Mouse (Mus musculus) left cerebral cortex, postnatal 10 days (tissue): ENCODE results near the gene Podxl2. TPM values are rescaled to one million over a fixed set of nuclear protein-coding genes. Genes with fewer than 3 reads are reported as not detected.

ENCODE experiments used
- DNase-seq, 2 experiments: peaks; one replicate each; pipeline ENCODE4 v3.0.0; 2021 to 2022; ENCODE audit warnings: low spot score in 2 of 2, mixed read lengths in 1 of 2; ENCODE audit errors: extremely low spot score in 1 of 2
- intact Hi-C: fragments of 180-260 bp; cut with DNase I; formaldehyde crosslinking; loops from one replicate; pipeline ENCODE4 v1.15.1; 2025
- total RNA-seq, 2 experiments: library from RNA; stranded (reverse); gene quantifications; 2 replicates each; pipeline ENCODE4 v1.2.3; 2021

The Podxl2 gene
- total RNA-seq: 100 to 1,000 TPM; 291 to 304 TPM

DNA sequence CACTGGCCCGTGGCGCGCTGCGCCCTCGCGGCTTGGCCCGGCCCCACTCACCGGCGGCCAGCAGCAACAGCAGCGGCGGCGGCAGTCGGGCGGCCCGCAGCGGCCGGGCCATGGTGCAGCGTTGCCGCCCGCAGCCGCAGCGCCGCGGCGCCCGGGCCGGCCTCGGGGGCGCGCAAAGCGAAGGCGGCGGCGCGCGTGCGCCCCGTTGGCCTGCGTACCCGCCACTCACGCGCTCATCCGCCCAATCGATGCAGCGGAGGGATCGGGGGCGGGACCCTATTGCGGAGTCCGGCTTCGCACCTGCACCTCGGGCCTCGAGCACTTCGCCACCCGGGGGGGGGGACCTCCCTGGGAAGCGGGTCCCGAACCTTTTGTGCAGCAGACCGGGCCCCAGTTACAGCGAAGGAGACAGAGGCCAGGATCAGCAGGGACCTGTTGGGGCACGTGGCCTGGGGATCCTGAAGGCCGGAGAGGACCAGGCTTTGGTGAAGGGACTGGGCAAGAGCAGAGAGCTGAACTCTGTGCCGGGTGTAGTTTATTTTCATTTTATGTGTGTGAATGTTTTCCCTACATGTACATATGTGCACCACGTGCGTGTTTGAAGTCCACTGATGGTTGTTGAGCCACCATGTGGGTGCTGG lies at the start of gene Podxl2:
Gene Podxl2 (minus strand): TSS at position 177 of the 641 bp plus-strand sequence.
- intact Hi-C loops: no loop called here

DNA sequence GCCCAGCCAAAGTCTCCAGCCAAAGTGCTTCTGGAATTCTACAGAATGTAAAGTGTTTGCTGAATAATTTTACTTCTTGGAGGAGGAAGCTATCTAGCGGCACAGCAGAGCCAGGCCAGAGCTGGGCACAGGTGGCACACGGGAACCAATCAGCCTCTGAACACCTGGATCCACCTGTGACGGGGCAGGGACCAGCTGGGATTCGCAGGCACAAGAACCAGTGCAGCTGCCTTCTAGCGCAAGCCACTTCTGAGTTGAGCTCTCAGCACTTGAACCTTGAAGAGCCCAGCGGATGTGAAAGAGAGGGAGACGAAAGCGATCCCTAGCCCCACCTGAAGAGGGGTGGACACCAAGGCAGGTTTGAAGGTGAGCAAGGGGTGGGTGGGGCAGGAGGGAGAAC lies 44.0 kb upstream of the Podxl2 start:
- DNase-seq: peak in 1 of 2 experiments; percentile 21
- intact Hi-C loops: no loop called here

More for the DNA sequence above, at the start of gene Podxl2:
- DNase-seq: peak; percentile 76 to 91

DNA sequence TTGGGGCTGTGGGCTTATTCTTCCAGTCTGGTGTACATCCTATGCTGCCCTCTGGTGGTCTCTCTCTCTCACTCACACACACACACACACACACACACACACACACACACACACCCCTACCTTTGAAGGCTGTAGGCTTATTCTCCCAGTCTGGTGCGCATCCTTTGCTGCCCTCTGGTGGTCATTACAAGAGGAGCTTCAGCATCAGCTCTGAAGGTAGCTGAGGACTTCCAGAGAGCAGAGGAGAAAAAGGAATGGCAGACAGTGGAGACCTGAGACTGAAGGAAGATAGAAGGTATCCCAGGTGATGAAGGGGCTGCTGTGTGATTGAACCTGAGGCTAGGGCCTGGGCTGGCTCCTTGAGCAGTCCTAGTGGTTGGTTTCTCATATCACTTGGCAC lies 41.3 kb upstream of the Podxl2 start:
- intact Hi-C loops: no loop called here
- peak; percentile 55 to 76 for DNase-seq

DNA sequence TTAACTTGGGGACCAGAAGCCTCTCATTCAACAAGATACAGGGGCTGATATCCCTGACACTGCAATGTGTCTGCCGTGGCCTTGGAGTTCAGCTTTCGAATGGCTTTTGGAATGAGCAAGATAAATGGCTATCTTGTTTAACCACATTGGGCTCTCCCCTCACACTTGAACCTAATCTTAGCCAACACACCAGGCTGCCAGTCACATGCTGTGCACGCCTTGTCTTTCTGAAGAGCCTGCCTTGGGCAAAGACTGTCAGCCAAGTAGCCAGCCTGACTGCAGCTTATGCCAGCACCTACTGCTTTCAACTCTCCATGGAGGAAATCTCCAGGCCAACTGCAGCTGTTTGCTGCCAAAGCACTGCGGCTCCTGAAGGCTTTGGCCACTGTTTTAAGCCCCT lies 40.7 kb upstream of the Podxl2 start:
- intact Hi-C loops: no loop called here
- peak; percentile 47 to 61 for DNase-seq

DNA sequence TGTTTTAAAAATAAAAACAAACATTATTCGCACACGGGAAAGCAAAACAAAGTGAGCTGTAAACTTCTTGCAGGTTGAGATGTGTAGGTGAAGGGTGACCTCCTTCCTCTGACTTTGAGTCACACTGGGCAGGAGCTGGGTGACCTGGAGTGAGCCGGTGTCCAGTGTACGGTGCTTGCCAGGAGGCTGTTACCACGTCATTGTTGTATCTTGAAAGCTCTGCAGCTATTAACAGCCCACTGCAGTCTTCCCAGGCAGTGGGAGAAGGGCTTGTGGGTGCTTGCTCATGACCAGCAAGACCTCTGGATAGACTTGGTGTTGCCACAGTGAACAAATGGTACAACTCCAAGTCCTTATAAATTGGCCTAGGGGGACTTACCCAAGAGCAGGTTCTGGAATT lies 40.0 kb upstream of the Podxl2 start:
- intact Hi-C loops: no loop called here
- peak in 1 of 2 experiments; percentile 66 for DNase-seq

DNA sequence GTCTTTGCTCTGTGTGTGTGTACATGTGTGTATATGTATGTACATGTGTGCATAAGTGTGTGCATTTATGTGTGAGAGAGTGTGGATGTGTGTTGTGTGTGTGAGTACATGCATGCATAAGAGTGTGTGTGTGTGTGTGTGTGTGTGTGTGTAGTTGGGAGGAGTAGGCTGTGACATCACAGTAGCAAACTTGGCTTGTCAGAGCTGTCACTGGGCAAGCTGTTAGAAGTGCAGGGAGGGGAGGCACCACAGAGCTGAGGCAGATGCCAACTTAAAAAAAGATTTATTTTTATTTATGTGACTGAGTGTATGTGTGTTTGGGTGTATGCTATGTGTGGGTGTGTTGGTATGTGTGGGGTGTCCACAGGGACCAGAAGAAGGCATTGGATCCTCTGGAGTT lies 38.6 kb upstream of the Podxl2 start:
- intact Hi-C loops: no loop called here
- DNase-seq: no peak

DNA sequence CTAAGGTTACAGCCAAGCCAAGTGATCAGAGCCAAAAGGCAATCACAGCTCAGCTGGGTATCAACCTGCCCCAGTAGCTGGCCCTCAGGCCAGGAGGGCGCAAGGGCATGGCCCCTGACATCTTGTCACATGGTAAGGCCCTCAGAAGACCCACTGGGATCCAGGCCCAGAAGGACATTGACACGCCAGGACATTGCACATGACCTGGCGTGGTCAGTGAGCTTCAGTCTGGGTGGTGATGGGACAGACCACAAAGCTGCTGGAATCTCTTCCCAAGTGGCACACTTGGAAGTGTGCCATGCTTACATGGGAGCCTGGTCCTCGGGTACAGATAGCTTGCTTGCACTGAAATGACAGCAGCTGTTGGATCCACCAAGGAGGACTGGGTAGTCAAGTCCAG lies 38.2 kb upstream of the Podxl2 start:
- intact Hi-C loops: no loop called here
- peak in 1 of 2 experiments; percentile 38 for DNase-seq

DNA sequence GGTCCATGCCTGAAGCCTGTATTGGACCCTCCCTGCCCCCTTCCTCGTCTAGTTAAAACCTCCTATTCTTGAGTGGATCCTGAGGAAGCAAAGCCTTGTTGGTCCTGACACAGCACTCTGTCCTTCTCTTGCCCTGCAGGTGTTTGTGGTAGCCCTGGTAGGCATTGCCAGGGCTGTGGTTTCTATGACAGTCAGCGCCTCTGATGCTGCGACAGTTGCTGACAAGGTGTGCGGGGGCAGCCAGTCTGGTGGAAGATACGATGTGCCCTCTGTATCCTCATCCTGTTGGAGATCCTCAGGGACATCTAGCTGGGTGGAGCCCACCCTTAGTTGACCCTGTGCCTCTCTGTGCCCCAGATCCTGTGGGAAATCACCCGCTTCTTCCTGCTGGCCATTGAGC lies 34.3 kb upstream of the Podxl2 start:
- intact Hi-C loops: no loop called here
- peak in 1 of 2 experiments; percentile 18 for DNase-seq

DNA sequence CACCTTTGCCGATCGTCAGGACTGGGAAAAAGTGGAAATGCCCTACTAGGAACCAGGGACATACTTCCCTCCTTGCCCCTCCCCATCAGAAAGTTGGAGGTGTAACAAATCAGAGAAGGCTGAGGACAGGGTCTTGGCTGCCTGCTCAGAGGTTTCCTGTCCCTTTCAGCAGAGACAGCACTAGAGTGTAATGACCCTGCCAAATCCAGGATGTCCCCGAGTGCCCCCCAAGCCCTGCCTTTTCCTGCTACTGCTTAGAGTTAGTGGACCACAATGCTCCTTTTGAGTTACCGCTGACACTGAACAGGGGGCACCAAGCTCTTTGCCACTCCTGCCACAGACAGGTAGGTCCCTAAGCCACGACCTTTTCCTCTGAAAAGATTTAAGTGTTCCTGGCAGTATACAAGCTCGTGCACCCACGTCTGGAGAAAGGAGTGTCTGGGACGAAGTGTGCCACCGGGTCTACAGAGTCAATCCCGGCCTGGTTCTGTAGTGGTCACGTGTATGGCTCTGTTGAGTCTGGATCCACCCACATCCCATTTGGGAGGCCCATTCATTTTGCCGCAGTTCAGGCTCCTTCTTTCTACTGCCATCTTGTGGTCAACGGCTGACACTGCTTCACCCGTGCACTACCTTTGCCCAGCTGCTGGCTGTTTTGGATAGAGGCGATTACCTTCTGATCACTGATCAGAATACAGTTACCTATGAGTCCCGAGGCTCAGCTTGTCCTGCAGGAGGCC lies 31.7 kb upstream of the Podxl2 start:
- DNase-seq: peak; percentile 50 to 71
- intact Hi-C loops: no loop called here

DNA sequence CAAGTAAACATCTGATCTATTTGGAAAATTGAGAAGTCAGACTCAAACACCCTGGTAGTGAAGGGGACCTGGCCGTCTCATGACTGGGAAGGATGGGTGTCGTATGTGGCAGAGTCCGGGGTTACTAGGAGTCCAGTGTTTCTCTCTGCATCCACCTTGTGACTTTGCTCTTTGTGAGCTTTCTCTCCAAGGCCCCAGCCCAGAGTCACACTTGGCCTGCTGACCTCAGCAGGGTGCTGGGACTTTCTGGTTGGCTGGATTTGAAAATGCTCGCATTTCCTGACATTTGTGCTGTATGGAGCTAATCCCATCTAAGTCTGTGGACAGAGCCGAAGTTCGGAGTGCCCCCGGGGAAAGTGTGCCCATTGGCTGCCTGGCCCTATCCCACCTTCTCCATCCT lies 30.2 kb upstream of the Podxl2 start:
- no peak for DNase-seq
- intact Hi-C loops: no loop called here

DNA sequence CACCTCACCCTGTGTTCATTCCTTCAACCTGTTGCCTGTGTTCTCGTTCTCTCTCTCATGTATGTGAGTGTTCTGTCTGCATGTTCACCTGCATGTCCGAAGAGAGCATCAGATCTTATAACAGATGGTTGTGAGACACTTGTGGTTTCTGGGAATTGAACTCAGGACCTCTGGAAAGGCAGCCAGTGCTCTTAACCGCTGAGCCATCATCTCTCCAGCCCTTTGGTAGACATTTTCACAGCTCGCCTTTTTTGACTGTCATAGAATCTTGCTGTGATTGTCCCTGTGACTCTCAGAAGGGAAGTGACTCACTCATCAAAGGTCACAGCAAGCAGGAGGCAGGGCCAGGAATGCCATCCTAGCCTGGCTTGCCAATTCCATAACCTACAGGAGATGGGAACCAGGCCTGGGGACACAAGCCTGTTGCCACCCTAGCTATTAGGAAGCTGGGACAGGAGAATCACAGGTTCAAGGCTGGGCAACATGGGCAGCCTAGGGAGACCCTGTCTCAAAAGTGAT lies 29.7 kb upstream of the Podxl2 start:
- no peak for DNase-seq
- intact Hi-C loops: no loop called here

DNA sequence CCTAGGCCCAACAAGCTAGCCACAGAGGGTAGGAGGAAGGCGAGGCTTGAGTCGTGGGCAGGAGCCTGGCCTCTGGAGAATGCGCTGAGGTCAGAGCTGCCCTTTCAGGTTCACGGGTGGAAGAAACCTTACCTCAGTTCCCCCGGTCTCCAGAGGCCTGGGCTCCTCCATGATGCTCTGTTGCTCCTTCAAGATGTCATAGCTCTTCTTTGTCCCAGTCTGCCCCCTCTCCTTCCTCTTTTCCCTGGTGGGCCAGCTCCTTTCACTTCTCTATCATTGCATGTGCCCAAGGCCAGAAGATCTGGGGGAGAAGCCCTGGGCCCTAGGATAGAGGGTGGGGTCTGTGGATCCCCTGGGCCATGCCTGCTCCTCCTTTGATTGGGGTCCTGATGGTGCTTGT lies 28.9 kb upstream of the Podxl2 start:
- no peak for DNase-seq
- intact Hi-C loops: no loop called here

DNA sequence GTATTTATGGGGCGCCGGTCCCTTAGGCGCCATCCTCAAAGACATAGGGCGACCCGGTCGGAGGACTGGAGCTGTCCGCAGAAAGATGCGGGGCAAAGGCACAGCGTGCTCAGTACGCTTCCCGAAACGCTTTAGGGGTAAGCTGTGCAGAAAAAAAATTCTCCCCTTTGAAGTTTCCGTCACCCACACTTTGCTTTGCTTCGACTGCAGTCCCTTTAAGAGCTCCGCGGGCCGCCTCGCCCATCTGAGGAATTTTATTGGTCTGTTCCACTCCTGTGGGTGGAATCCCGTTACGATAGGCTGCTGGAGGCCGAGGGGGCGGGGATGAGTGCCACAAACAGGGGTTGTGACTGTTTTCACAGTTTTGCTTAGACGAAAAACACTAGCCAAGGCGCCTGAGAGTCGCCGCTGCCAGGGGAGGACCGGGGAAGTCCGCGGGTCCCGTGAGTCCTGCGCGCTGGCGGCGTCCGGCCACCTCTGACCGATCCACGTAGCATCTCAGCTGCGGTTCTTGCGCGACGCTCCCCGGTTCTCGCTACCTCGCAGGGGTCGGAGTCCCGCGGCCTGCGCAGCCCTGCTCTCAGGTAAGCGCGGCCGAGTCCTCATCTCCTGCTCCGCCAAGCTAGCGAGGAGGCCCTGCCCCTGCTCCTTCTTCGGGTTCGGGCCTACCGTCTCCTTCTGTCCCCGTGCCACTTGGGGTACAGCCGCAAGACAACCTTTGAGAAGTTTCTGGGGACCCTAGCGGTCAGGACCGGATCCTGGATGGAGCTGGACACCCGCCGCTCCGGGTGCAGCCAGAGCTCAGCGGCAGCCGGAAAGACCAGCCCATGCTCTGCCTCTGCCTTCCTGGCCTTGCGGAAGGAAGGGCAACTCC lies 27.3 kb upstream of the Podxl2 start, which contains the start of gene Tpra1:
Gene Tpra1 (plus strand): TSS at position 305 of the 874 bp plus-strand sequence.
- intact Hi-C loops: no loop called here
- peak; percentile 94 to 97 for DNase-seq

DNA sequence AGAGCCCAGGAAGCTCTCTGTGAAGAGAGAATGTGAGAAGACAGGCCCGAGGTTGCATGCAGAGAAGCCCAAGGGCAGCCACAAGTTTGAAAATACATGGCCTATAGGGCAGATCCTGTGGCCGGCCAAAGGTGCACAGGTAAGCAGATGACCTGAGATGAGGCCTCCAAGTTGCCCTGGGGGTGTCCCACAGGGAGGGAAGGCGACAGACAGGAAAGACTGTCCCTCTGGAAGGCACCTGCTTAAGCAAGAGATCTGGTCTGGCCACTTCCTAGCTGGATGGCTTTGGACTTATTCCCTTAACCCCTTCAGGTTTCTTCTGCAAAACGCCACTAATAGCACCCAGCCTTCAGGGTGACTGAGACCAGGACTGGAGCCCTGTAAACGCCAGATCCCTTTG lies 26.6 kb upstream of the Podxl2 start:
- no peak for DNase-seq

DNA sequence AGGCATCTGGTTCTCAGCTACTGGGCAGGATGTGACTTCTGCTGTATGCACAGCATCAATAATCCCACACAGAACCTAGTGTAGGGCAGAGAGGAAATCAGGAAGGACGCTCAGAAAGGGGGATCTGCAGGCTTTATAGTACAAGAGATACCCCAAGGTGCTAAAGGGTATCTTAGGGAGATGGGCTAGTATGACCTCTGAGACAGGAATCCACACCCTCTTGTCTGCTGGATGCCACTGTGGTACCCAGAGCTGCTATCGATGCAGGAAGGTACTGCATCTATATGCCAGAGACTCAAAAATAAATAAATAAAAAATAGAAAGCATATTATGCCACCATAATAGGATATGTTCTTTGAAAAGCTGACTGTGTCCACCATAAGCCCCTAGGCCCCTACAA lies 24.8 kb upstream of the Podxl2 start:
- DNase-seq: no peak
- intact Hi-C loops: no loop called here

More for the DNA sequence above, 26.6 kb upstream of the Podxl2 start:
- intact Hi-C loops: no loop called here

DNA sequence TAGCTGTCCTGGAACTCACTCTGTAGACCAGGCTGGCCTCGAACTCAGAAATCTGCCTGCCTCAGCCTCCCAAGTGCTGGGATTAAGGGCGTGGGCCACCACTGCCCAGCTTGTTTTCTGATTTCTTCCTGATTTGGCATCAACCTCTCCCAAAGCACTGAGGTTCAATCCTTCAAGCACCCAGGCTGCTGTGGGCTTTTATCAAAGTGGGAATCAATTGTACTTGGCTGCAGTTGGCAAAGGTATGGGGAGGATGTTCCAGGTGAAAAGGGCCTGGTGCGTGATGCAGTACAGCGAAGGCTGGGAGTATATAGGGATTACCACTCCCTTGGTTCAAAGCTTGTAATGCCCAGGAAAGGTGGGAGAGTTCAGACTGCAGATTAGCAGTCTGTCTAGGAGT lies 24.2 kb upstream of the Podxl2 start:
- DNase-seq: no peak
- intact Hi-C loops: no loop called here

DNA sequence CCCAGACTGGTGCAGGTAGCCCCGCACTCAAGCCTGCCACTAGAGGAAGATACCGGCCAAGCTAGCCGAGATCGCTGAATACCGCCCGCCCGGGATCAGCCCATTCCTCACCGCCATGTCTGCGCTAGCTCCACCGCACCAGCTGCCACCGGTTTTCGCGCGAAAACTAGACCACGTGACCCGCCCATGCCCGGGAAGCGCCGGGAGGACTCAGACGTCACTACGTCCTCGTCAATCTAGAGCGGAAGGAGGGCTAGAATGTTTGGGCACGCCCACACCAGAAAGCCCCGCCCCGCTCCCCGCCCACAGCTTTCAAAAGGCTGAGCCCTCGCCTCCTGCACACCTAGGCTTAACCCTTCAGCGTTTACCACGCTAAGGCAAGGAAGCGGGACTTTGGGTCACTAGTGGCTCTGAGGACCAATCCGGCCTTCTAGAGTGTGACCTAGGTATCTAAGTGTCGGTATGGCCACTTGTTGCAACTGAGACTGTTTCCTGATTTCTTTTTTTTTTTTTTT lies 23.7 kb upstream of the Podxl2 start, which contains the start of gene Mcm2:
Gene Mcm2 (minus strand): TSS at position 247 of the 515 bp plus-strand sequence.
- intact Hi-C loops: no loop called here
- peak; percentile 92 to 96 for DNase-seq

DNA sequence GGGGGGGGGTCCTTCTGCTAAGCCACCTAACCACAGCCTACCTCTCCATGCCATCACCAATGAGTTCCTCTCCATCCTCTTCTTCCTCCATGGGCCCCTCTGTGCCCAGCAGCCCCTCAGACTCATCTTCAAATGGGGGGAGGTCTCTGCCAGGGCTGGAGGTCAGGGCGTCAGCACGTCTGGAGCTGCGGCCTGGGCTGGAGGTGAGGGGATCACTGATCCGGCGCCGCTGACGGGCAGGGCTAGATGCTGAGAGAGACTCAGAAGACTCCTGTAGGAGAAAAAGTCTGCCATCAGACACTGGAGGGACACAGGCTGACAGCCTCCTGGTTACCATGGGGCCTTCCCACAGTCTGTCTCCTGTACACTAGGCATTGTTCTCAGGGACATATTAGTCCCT lies 22.4 kb upstream of the Podxl2 start:
- no peak for DNase-seq
- intact Hi-C loops: no loop called here

DNA sequence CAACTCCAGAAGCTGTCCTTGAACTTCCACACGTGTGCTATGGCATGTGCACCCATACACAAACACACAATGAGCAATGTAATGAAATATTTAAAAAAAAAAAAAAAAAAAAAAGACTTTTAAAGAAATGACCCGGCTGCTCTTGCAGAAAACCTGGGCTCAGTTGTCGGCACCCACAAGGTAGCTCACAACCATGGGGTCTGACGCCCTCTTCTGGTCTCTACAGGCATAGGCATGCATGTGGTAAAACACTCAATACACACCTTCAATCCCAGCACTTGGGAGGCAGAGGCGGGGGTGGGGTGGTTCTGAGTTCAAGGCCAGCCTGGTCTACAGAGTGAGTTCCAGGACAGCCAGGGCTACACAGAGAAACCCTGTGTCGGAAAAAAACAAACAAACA lies 21.1 kb upstream of the Podxl2 start:
- intact Hi-C loops: no loop called here
- no peak for DNase-seq
